Mouse (Mus musculus) megakaryocyte, embryonic 14.5 days (primary cell): ENCODE results near the gene Trim9. TPM values are rescaled to one million over a fixed set of nuclear protein-coding genes. Genes with fewer than 3 reads are reported as not detected.

Experiments
- H3K27me3 ChIP-seq: replicated peaks from 2 replicates; pipeline ENCODE3; 2012; ENCODE audit warnings: inconsistent platforms
- H3K36me3 ChIP-seq: replicated peaks from 2 replicates; pipeline ENCODE3; 2012; ENCODE audit warnings: low read length, inconsistent platforms, mixed read lengths
- H3K4me1 ChIP-seq: 2 replicates; pipeline ENCODE4 v1.6.1; 2012; ENCODE audit warnings: inconsistent platforms
- H3K4me3 ChIP-seq: replicated peaks from 2 replicates; pipeline ENCODE3; 2012; ENCODE audit warnings: moderate library complexity, mild to moderate bottlenecking, inconsistent platforms
- H3K9me3 ChIP-seq: 2 replicates; pipeline ENCODE4 v1.6.1; 2012; ENCODE audit warnings: inconsistent platforms
- FLI1 ChIP-seq: IDR thresholded peaks from 2 replicates; pipeline ENCODE4 v1.6.1; 2012; ENCODE audit warnings: low read length, inconsistent platforms, mixed read lengths
- GATA1 ChIP-seq: IDR thresholded peaks from 3 replicates; pipeline ENCODE4 v1.6.1; 2012; ENCODE audit warnings: mixed read lengths, low read length, inconsistent platforms, borderline replicate concordance
- polyA plus RNA-seq: library from polyadenylated mRNA; stranded (reverse); fragments of >175 nt; gene quantifications from 2 replicates; pipeline ENCODE4 v1.2.3, GENCODE M21; 2012; ENCODE audit warnings: low replicate concordance; ENCODE audit not compliant: insufficient read depth

Gene Trim9
- polyA plus RNA-seq, 1 experiment, result 0.43 TPM

DNA sequence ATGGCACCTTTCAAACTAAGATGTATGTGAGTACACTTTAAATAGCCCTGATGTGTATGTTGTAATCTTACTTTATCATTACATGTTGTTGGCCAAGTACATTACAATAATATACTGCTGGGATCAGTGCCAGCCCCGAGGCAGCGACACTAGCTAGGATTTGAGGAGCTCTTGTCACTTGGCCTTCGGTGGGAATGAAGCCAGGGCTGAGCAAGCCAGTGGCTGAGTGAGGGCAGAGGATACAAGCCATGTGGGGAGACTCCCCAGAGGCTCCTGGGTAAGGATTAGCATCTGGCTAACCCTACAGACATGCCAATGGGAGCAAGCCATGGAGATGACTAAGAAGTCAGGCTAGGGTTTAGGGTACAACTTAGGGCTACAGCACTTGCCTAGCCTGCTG lies 18.4 kb downstream of the Trim9 start:
- Histone ChIP-seq H3K4me3 (no peak overlapping the region), H3K4me1 (peaks cover 8% of the 10 kb centered on the region; the same call in 1 of the 2 replicates), H3K36me3 (no peaks in the 10 kb centered on the region), H3K9me3 (peaks cover 5% of the 10 kb centered on the region; the same call in 1 of the 2 replicates), H3K27me3 (peaks cover 2% of the 10 kb centered on the region)
- no peak for TF ChIP-seq FLI1
- no peak for TF ChIP-seq GATA1

DNA sequence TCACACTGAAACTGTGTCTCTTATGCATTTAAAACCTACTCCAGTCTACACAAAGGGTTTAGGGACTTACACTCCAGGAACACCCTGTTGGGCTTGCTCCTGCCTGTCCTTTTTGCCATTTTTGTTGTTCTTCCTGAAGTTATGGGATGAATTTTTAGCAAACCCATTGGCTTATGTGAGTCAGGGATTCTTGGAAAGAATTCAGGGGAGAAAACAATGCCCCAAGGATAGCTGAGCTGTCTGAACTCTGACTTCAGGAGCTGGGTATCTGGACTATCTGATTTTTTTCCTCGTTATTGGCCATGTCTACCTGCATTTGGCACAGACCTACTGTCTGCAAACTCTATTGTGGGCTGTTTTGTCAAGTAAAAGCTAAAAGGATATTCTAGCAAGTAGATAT lies 20.5 kb downstream of the Trim9 start:
- Histone ChIP-seq H3K4me1 (peaks cover 12% of the 10 kb centered on the region; the same call in 1 of the 2 replicates), H3K27me3 (peaks cover 2% of the 10 kb centered on the region), H3K36me3 (no peaks in the 10 kb centered on the region), H3K4me3 (no peak overlapping the region), H3K9me3 (peaks cover 5% of the 10 kb centered on the region; the same call in 1 of the 2 replicates)
- TF ChIP-seq FLI1 (no peak), GATA1 (no peak)

DNA sequence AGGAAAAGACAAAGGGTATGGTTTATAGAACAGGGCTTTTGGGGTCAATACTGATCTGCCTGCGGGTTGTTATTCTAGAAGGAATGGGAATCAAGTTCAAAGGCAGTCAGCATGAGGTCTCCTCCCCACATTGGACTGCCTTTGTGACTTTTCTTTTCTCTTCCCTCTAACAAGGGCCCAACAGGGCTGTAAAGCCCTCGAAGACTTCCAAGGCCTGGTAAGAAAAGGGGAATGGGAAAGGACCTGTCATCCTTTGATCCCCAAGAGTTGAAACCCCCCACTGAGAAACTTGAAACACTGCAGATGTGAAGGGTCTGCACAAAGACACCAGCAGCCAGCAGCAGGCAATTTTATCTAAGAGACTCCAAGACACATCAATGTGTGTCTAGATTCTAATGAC lies 21.0 kb downstream of the Trim9 start:
- H3K4me1 ChIP-seq, result peaks cover 12% of the 10 kb centered on the region; the same call in 1 of the 2 replicates
- peaks cover 5% of the 10 kb centered on the region; the same call in 1 of the 2 replicates for H3K9me3 ChIP-seq
- no peak overlapping the region for H3K4me3 ChIP-seq
- H3K36me3 ChIP-seq, result no peaks in the 10 kb centered on the region
- H3K27me3 ChIP-seq, result peaks cover 2% of the 10 kb centered on the region
- no peak for TF ChIP-seq FLI1
- TF ChIP-seq GATA1, result no peak

DNA sequence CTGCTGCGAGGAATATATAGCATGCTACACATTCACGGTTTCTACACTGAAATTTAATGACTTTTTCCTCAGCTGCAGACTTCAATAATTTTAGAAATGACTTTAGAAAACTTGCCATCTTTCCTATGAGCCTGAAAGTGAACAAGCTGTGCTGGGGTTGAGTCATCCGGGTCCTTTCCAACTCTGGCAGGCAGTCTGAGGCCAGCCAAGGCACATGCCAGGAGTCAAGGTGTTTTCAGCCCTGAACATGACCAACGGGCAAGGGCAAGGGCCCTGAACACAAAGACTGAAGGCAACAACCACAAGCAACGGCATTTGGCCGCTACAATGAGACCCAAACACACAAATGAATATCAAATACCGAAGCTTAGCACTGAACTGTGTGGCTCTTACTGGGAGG lies 21.6 kb downstream of the Trim9 start:
- TF ChIP-seq FLI1, result no peak
- TF ChIP-seq GATA1, result no peak
- no peak overlapping the region for H3K4me3 ChIP-seq
- H3K27me3 ChIP-seq, result peaks cover 2% of the 10 kb centered on the region
- H3K4me1 ChIP-seq, result peaks cover 12% of the 10 kb centered on the region; the same call in 1 of the 2 replicates
- peaks cover 5% of the 10 kb centered on the region for H3K9me3 ChIP-seq
- no peaks in the 10 kb centered on the region for H3K36me3 ChIP-seq

GRCm38 (mm10) chr12:70322790-70323189 lies 24.6 kb downstream of the Trim9 start:
- Histone ChIP-seq H3K4me3 (no peak overlapping the region), H3K9me3 (peaks cover 3% of the 10 kb centered on the region), H3K36me3 (no peaks in the 10 kb centered on the region), H3K4me1 (peaks cover 4% of the 10 kb centered on the region; the same call in 1 of the 2 replicates), H3K27me3 (no peaks in the 10 kb centered on the region)
- TF ChIP-seq FLI1 (no peak), GATA1 (no peak)

- TF ChIP-seq GATA1, result no peak
- no peak for TF ChIP-seq FLI1
- no peak overlapping the region for H3K4me3 ChIP-seq
Measured at GRCm38 (mm10) chr12:70316147-70316546, 31.3 kb downstream of the Trim9 start.

GRCm38 (mm10) chr12:70307881-70308280 lies 39.5 kb downstream of the Trim9 start:
- peaks cover 9% of the 10 kb centered on the region for H3K27me3 ChIP-seq
- TF ChIP-seq GATA1 (no peak), FLI1 (no peak)
- H3K4me1 ChIP-seq, result no peaks in the 10 kb centered on the region
- H3K36me3 ChIP-seq, result no peaks in the 10 kb centered on the region
- no peak overlapping the region for H3K4me3 ChIP-seq
- H3K9me3 ChIP-seq, result no peaks in the 10 kb centered on the region

More at GRCm38 (mm10) chr12:70316147-70316546, 31.3 kb downstream of the Trim9 start:
- no peaks in the 10 kb centered on the region for H3K36me3 ChIP-seq
- peaks cover 2% of the 10 kb centered on the region for H3K27me3 ChIP-seq
- no peaks in the 10 kb centered on the region for H3K4me1 ChIP-seq
- H3K9me3 ChIP-seq, result no peaks in the 10 kb centered on the region; the same call in 1 of the 2 replicates

GRCm38 (mm10) chr12:70307062-70307461 lies 40.4 kb downstream of the Trim9 start:
- Histone ChIP-seq H3K4me1 (no peaks in the 10 kb centered on the region), H3K27me3 (peaks cover 9% of the 10 kb centered on the region), H3K9me3 (no peaks in the 10 kb centered on the region), H3K4me3 (no peak overlapping the region), H3K36me3 (no peaks in the 10 kb centered on the region)
- TF ChIP-seq FLI1 (no peak), GATA1 (no peak)

- Histone ChIP-seq H3K9me3 (no peaks in the 10 kb centered on the region), H3K4me1 (no peaks in the 10 kb centered on the region), H3K36me3 (no peaks in the 10 kb centered on the region), H3K4me3 (no peak overlapping the region), H3K27me3 (peaks cover 11% of the 10 kb centered on the region)
- TF ChIP-seq GATA1 (no peak), FLI1 (no peak)
Measured at GRCm38 (mm10) chr12:70304014-70304413, 43.4 kb downstream of the Trim9 start.

DNA sequence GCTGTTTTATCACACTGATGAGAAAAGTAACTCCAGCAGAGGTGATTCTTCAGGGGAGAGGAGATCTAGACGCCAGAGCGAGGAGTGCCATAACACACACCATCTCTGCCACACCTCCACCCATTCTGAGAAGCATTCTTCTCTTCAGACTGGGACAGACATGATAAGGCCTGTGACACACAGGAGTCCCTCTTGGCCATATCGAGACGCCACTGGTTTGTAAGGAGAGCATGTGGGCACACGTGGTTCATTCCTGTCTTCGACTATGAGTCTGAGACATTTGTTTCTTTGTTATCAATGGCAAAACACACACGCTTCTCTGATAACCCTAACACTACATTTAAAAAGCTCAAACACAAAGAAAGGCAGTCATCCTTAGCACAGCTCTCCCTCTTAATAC lies 43.9 kb downstream of the Trim9 start:
- peaks cover 11% of the 10 kb centered on the region for H3K27me3 ChIP-seq
- TF ChIP-seq FLI1 (no peak), GATA1 (no peak)
- no peaks in the 10 kb centered on the region for H3K9me3 ChIP-seq
- no peaks in the 10 kb centered on the region for H3K36me3 ChIP-seq
- no peaks in the 10 kb centered on the region for H3K4me1 ChIP-seq
- H3K4me3 ChIP-seq, result no peak overlapping the region
